8 mouse cellular contexts compared by ENCODE assay signal in the genomic region with DNA sequence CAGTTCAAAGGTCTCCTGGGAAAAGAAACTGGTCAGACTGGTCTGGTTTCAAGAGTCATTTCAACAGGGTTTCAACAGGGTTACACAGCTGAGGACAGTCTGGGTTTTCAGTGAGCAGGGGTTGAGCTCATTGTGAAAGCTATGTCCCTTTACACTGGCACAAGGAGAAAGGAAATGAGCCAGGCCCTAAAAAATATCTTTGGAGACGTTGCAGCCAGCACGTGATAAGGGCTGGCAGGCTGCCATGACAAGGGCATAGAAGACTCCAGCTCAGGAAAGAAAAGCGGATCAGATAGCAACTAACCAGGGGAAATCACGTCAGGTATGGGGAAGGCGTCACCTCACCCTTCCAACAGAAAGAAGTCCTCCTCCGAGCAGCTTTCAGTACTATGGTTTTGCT. TPM values are rescaled to one million over a fixed set of nuclear protein-coding genes. Genes with fewer than 3 reads are reported as not detected.
A peak's percentile ranks its signal among the peaks of the same experiment; 100 is the strongest.
DNase-seq lines count a peak whose midpoint lies in the region; ATAC-seq and TF ChIP-seq lines count a peak whose summit lies in the region.

No protein-coding gene starts in this region.

- H3K4me3 ChIP-seq in bone marrow macrophage, adult 2 months (ENCODE audit: insufficient read depth, low read length), result peak overlapping the region; percentile 44
- H3K4me3 ChIP-seq in heart, embryonic 12.5 days, result no peak overlapping the region
- no peak overlapping the region for H3K4me3 ChIP-seq in forebrain, embryonic 15.5 days

- ATAC-seq in monocyte, adult 5-6 weeks (replicated peaks; ENCODE audit: insufficient number of reproducible peaks, low FRiP score, low TSS enrichment, poor library complexity, severe bottlenecking), result no peak
- peak; percentile 68 for ATAC-seq in heart, embryonic 12.5 days (ENCODE audit: insufficient number of reproducible peaks, low FRiP score)
- ATAC-seq in forebrain, embryonic 15.5 days (replicated peaks), result no peak

- H3K27me3 ChIP-seq in heart, embryonic 12.5 days (replicated peaks), result no peaks in the 10 kb centered on the region
- no peaks in the 10 kb centered on the region for H3K27me3 ChIP-seq in forebrain, embryonic 15.5 days

- peak overlapping the region; percentile 30; the same call in 1 of the 2 replicates for H3K4me2 ChIP-seq in heart, embryonic 12.5 days
- no peak overlapping the region for H3K4me2 ChIP-seq in forebrain, embryonic 15.5 days (replicated peaks)

- no peak for TF ChIP-seq POLR2A in bone marrow macrophage, adult 2 months (IDR thresholded peaks at IDR 0.05; ENCODE audit: borderline replicate concordance, low read depth, low read length)

- H3K36me3 ChIP-seq in heart, embryonic 12.5 days, result 0 out of 2 replicates have a peak, but pooled peaks cover 5% of the 10 kb centered on the region
- H3K36me3 ChIP-seq in forebrain, embryonic 15.5 days, result no peaks in the 10 kb centered on the region

- DNase-seq in monocyte, adult 2 months (ENCODE audit: low read depth in 1 of 2, low spot score in 2 of 2), result peak; percentile 10 to 42
- DNase-seq in kidney, postnatal 4 days, result peak; percentile 71 to 81
- peak; percentile 73 for DNase-seq in ovary, postnatal 36 days (ENCODE audit: low spot score)
- no peak for DNase-seq in frontal cortex, postnatal 14 days (ENCODE audit: low spot score in 2 of 2)

- no peak for TF ChIP-seq CTCF in bone marrow macrophage, adult 2 months (IDR thresholded peaks at IDR 0.05; ENCODE audit: low read depth, low read length)

- H3K9me3 ChIP-seq in heart, embryonic 12.5 days (replicated peaks), result no peaks in the 10 kb centered on the region
- H3K9me3 ChIP-seq in forebrain, embryonic 15.5 days, result no peaks in the 10 kb centered on the region

- peak overlapping the region; percentile 83 for H3K27ac ChIP-seq in bone marrow macrophage, adult 2 months (ENCODE audit: insufficient read depth, low read depth, low read length)
- peak overlapping the region; percentile 77 for H3K27ac ChIP-seq in heart, embryonic 12.5 days (ENCODE audit: poor library complexity, severe bottlenecking)
- H3K27ac ChIP-seq in forebrain, embryonic 15.5 days (replicated peaks), result no peak overlapping the region

- H3K9ac ChIP-seq in heart, embryonic 12.5 days, result no peak overlapping the region
- H3K9ac ChIP-seq in forebrain, embryonic 15.5 days (replicated peaks), result no peak overlapping the region

- H3K4me1 ChIP-seq in bone marrow macrophage, adult 2 months (ENCODE audit: control insufficient read depth, insufficient read depth, low read length), result peaks cover 32% of the 10 kb centered on the region
- peaks cover 56% of the 10 kb centered on the region for H3K4me1 ChIP-seq in heart, embryonic 12.5 days (replicated peaks)
- peaks cover 4% of the 10 kb centered on the region; the same call in 1 of the 2 replicates for H3K4me1 ChIP-seq in forebrain, embryonic 15.5 days

- WGBS in heart, embryonic 12.5 days, result 9% methylated on average over 6 of the region's 6 CpGs
- WGBS in forebrain, embryonic 15.5 days, result 36% methylated on average over 6 of the region's 6 CpGs

RNA-seq across cellular contexts. Expression of a gene that starts 43.9 kb away (rescaled TPM):
- 2.5 to 6.6 TPM in 2 of 3 replicates, not detected in the other for total RNA-seq in monocyte, adult 5-6 weeks (2017)
- polyA plus RNA-seq in bone marrow macrophage, adult 2 months (2012; ENCODE audit: insufficient read depth, insufficient read length, missing spikeins), result 1.2 TPM in 1 of 2 replicates, not detected in the other
- 1.3 and 4.5 TPM in 2 replicates for polyA plus RNA-seq in heart, embryonic 12.5 days (2016; fragmentation: Nextera tagmentation; extraction: Ambion mirVana)
- polyA plus RNA-seq in forebrain, embryonic 15.5 days (2015; fragmentation: Nextera tagmentation; extraction: Ambion mirVana), result 1.9 and 2.7 TPM in 2 replicates

Comparison
In these comparisons a context has a peak if more than half of its experiments do, and no peak if none do; other contexts are left out.
1. DNase-seq: peak in monocyte, adult 2 months (2 of 2), kidney, postnatal 4 days (2 of 2) and ovary, postnatal 36 days (single experiment); none in frontal cortex, postnatal 14 days (0 of 2).